Comparison of ENCODE assay signal across 14 mouse cellular contexts in genomic region chr15:99498356-99498755, GRCm38 (mm10). TPM values are rescaled to one million over a fixed set of nuclear protein-coding genes. Genes with fewer than 3 reads are reported as not detected.
DNase-seq lines count a peak whose midpoint lies in the region; ATAC-seq lines count a peak whose summit lies in the region.
"Had no signal": no experiment of that assay in that cellular context is flagged by ENCODE, and none has a peak within 500 bp of the region (broad histone marks: within the 10 kb centered on the region; RNA-seq: fewer than 3 reads in every experiment).

No protein-coding gene starts in this region.

- no peaks in the 10 kb centered on the region for H3K9me3 ChIP-seq in heart, embryonic 16.5 days (replicated peaks; ENCODE audit: control insufficient read depth, low read length)
- H3K9me3 ChIP-seq in liver, embryonic 15.5 days (replicated peaks), result no peaks in the 10 kb centered on the region
- no peaks in the 10 kb centered on the region for H3K9me3 ChIP-seq in liver, embryonic 11.5 days (ENCODE audit: control insufficient read depth, low read length)
- H3K9me3 ChIP-seq: embryonic facial prominence, embryonic 15.5 days; midbrain, embryonic 10.5 days had no signal

- H3K4me1 ChIP-seq in heart, embryonic 16.5 days (ENCODE audit: control insufficient read depth, insufficient read depth, low read length), result peaks cover 33% of the 10 kb centered on the region
- H3K4me1 ChIP-seq in liver, embryonic 15.5 days (replicated peaks), result peaks cover 23% of the 10 kb centered on the region
- H3K4me1 ChIP-seq in liver, embryonic 11.5 days (replicated peaks; ENCODE audit: control insufficient read depth, insufficient read depth, low read length), result peaks cover 14% of the 10 kb centered on the region

- ATAC-seq in heart, embryonic 16.5 days (replicated peaks; ENCODE audit: extremely low read depth, insufficient read depth, low FRiP score), result no peak
- no peak for ATAC-seq in liver, embryonic 15.5 days (ENCODE audit: insufficient read depth)
- no peak for ATAC-seq in liver, embryonic 11.5 days (replicated peaks; ENCODE audit: low FRiP score)
- ATAC-seq in granulocyte monocyte progenitor cell, adult 5-6 weeks (replicated peaks; ENCODE audit: poor library complexity, severe bottlenecking), result 0 out of 2 replicates have a peak, but pooled peaks have one; percentile 21
- ATAC-seq: Patski had no signal

- no peak for DNase-seq in heart, postnatal 4 days
- no peak for DNase-seq in liver, embryonic 11.5 days (ENCODE audit: low spot score)
- DNase-seq in MN1 (ENCODE audit: low spot score), result peak; percentile 51
- DNase-seq in Muller cell, postnatal 12 days (ENCODE audit: inconsistent ontology term), result no peak
- DNase-seq: thymus, adult 18-20 months had no signal

- H3K4me2 ChIP-seq in heart, embryonic 16.5 days (ENCODE audit: low read depth, low read length), result peak overlapping the region; percentile 18; the same call in 1 of the 2 replicates
- H3K4me2 ChIP-seq in liver, embryonic 15.5 days, result no peak overlapping the region
- no peak overlapping the region for H3K4me2 ChIP-seq in liver, embryonic 11.5 days
- H3K4me2 ChIP-seq: embryonic facial prominence, embryonic 15.5 days had no signal

- no peak overlapping the region for H3K9ac ChIP-seq in heart, embryonic 16.5 days (ENCODE audit: low read length)
- H3K9ac ChIP-seq in liver, embryonic 15.5 days, result no peak overlapping the region
- no peak overlapping the region for H3K9ac ChIP-seq in liver, embryonic 11.5 days (ENCODE audit: low read depth, low read length)
- H3K9ac ChIP-seq: embryonic facial prominence, embryonic 15.5 days; liver, embryonic 14.5 days had no signal

- 59% methylated on average over 4 of the region's 4 CpGs for WGBS in heart, embryonic 16.5 days
- 54% methylated on average over 4 of the region's 4 CpGs for WGBS in liver, embryonic 15.5 days (ENCODE audit: insufficient replicate concordance)
- WGBS in liver, embryonic 11.5 days, result 66% methylated on average over 4 of the region's 4 CpGs

- peak overlapping the region; percentile 66 for H3K27ac ChIP-seq in heart, embryonic 16.5 days (ENCODE audit: low read length)
- H3K27ac ChIP-seq in liver, embryonic 15.5 days (replicated peaks), result 0 out of 2 replicates have a peak overlapping the region, but pooled peaks have one; percentile 14
- H3K27ac ChIP-seq in liver, embryonic 11.5 days (ENCODE audit: low read depth, low read length), result no peak overlapping the region
- H3K27ac ChIP-seq: liver, embryonic 14.5 days; midbrain, embryonic 10.5 days had no signal

- no peaks in the 10 kb centered on the region for H3K36me3 ChIP-seq in heart, embryonic 16.5 days (ENCODE audit: control insufficient read depth, insufficient read depth)
- H3K36me3 ChIP-seq in liver, embryonic 15.5 days (replicated peaks), result no peaks in the 10 kb centered on the region
- no peaks in the 10 kb centered on the region for H3K36me3 ChIP-seq in liver, embryonic 11.5 days (ENCODE audit: control insufficient read depth, insufficient read depth, low read length)
- H3K36me3 ChIP-seq: embryonic facial prominence, embryonic 15.5 days; midbrain, embryonic 10.5 days had no signal

- peaks cover 11% of the 10 kb centered on the region for H3K27me3 ChIP-seq in heart, embryonic 16.5 days (ENCODE audit: control insufficient read depth, insufficient read depth, low read length)
- H3K27me3 ChIP-seq in liver, embryonic 15.5 days, result peaks cover 7% of the 10 kb centered on the region; the same call in 1 of the 2 replicates
- peaks cover 7% of the 10 kb centered on the region; the same call in 1 of the 2 replicates for H3K27me3 ChIP-seq in liver, embryonic 11.5 days (replicated peaks; ENCODE audit: control insufficient read depth, insufficient read depth, low read length)
- H3K27me3 ChIP-seq: Patski had no signal

- H3K4me3 ChIP-seq in heart, embryonic 16.5 days (ENCODE audit: low read length), result no peak overlapping the region
- H3K4me3 ChIP-seq in liver, embryonic 15.5 days (replicated peaks), result no peak overlapping the region
- H3K4me3 ChIP-seq in liver, embryonic 11.5 days (ENCODE audit: low read depth, low read length), result no peak overlapping the region
- H3K4me3 ChIP-seq: embryonic facial prominence, embryonic 15.5 days; midbrain, embryonic 10.5 days; myocyte had no signal

RNA-seq across cellular contexts. Expression of gene Bcdin3d, which starts 23.8 kb away (rescaled TPM):
- polyA plus RNA-seq in heart, embryonic 16.5 days (2015; fragmentation: Nextera tagmentation; extraction: Ambion mirVana), result 12.5 and 13.0 TPM in 2 replicates
- 1 to 10 TPM; 4.9 to 5.0 TPM for total RNA-seq in heart, postnatal 4 days (2021)
- polyA plus RNA-seq in liver, embryonic 15.5 days (2015; fragmentation: Nextera tagmentation; extraction: Ambion mirVana), result 5.2 and 5.3 TPM in 2 replicates
- polyA plus RNA-seq in liver, embryonic 11.5 days (2014; fragmentation: Nextera tagmentation; extraction: Ambion mirVana), result 10.5 and 12.1 TPM in 2 replicates
- total RNA-seq in granulocyte monocyte progenitor cell, adult 5-6 weeks (2014; fragmentation: Nextera tagmentation), result 3.1 and 3.6 TPM in 2 replicates
- total RNA-seq in granulocyte monocyte progenitor cell, adult 5-6 weeks (2017), result 2.9 and 4.2 TPM in 2 replicates

RNA-seq across cellular contexts. Expression of gene Faim2, which starts 29.6 kb away (rescaled TPM):
- 0.40 and 0.56 TPM in 2 replicates for polyA plus RNA-seq in heart, embryonic 16.5 days (2015; fragmentation: Nextera tagmentation; extraction: Ambion mirVana)
- total RNA-seq in heart, postnatal 4 days (2021), result not detected
- polyA plus RNA-seq in liver, embryonic 15.5 days (2015; fragmentation: Nextera tagmentation; extraction: Ambion mirVana), result 0.05 and 0.13 TPM in 2 replicates
- polyA plus RNA-seq in liver, embryonic 11.5 days (2014; fragmentation: Nextera tagmentation; extraction: Ambion mirVana), result 0.19 and 0.22 TPM in 2 replicates
- total RNA-seq in granulocyte monocyte progenitor cell, adult 5-6 weeks (2014; fragmentation: Nextera tagmentation), result not detected in 2 replicates
- 0.17 TPM in 1 of 2 replicates, not detected in the other for total RNA-seq in granulocyte monocyte progenitor cell, adult 5-6 weeks (2017)
- total RNA-seq: hematopoietic stem cell, adult 5-6 weeks had no signal
- polyA plus RNA-seq: liver, embryonic 14.5 days had no signal

RNA-seq across cellular contexts. Expression of gene Nckap5l, which starts 40.8 kb away (rescaled TPM):
- polyA plus RNA-seq in heart, embryonic 16.5 days (2015; fragmentation: Nextera tagmentation; extraction: Ambion mirVana), result 6.6 and 7.9 TPM in 2 replicates
- 10 to 100 TPM; 20.0 to 23.6 TPM for total RNA-seq in heart, postnatal 4 days (2021)
- 0.92 and 1.3 TPM in 2 replicates for polyA plus RNA-seq in liver, embryonic 15.5 days (2015; fragmentation: Nextera tagmentation; extraction: Ambion mirVana)
- polyA plus RNA-seq in liver, embryonic 11.5 days (2014; fragmentation: Nextera tagmentation; extraction: Ambion mirVana), result 5.6 and 6.0 TPM in 2 replicates
- total RNA-seq in granulocyte monocyte progenitor cell, adult 5-6 weeks (2014; fragmentation: Nextera tagmentation), result 5.0 and 13.4 TPM in 2 replicates
- total RNA-seq in granulocyte monocyte progenitor cell, adult 5-6 weeks (2017), result 0.26 and 7.5 TPM in 2 replicates
